Mouse (Mus musculus): ENCODE data around the gene Ninj1.

DNA sequence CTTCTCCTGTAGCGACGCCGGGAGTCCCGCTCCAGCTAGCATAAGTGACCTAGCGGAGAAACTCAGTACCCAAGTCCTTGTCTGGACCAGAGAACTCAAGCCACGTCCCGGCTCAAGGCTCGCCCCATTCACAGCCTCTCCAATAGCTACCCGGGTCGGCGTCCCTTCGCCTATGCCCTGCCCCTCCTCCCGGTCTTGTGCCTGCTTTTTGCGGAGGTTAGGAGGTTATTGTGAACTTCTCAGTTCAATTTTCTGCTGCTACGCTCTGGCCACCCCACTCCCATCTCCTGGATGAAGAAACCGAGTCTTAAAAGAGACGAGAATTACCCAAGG is 28.9 kb downstream of the Ninj1 start:
- TF ChIP-seq POLR2A (IDR thresholded peaks at IDR 0.05; ENCODE audit: insufficient read depth, low read depth, low read length) (no peak), CTCF (IDR thresholded peaks at IDR 0.05; ENCODE audit: insufficient read depth, low read depth, low read length) (no peak)
